8 mouse cellular contexts compared by ENCODE assay signal in the genomic region with DNA sequence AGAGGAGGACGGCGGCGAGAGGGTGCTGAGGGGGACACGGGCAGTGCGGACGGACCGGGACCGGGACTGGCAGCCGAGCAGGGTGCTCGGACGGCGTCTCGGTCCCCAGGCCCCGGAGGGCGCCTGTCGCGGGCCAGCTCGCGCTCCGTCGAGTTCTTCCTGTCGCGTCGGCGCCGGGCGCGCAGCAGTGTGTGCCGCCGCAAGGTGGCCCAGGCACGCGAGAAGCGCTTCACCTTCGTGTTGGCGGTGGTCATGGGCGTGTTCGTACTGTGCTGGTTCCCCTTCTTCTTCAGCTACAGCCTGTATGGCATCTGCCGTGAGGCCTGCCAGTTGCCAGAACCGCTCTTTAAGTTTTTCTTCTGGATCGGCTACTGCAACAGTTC. TPM values are rescaled to one million over a fixed set of nuclear protein-coding genes. Genes with fewer than 3 reads are reported as not detected.
DNase-seq lines count a peak whose midpoint lies in the region; ATAC-seq and TF ChIP-seq lines count a peak whose summit lies in the region.

No protein-coding gene starts in this region.

- peak; percentile 31 for TF ChIP-seq CTCF in hindbrain, postnatal 0 days (IDR thresholded peaks at IDR 0.05; ENCODE audit: low read depth)

- peaks cover 27% of the 10 kb centered on the region for H3K27me3 ChIP-seq in hindbrain, postnatal 0 days (ENCODE audit: insufficient read depth, low read length)
- peaks cover 62% of the 10 kb centered on the region for H3K27me3 ChIP-seq in neural tube, embryonic 14.5 days (ENCODE audit: control insufficient read depth, insufficient read depth, low read length)

- peak overlapping the region; percentile 85 for H3K4me2 ChIP-seq in hindbrain, postnatal 0 days (ENCODE audit: low read depth, low read length)
- H3K4me2 ChIP-seq in neural tube, embryonic 14.5 days (ENCODE audit: low read depth, low read length): peak overlapping the region; percentile 81

- no peak overlapping the region; the same call in 1 of the 2 replicates for H3K27ac ChIP-seq in hindbrain, postnatal 0 days
- H3K27ac ChIP-seq in neural tube, embryonic 14.5 days (ENCODE audit: low read depth, low read length): no peak overlapping the region

- H3K9ac ChIP-seq in hindbrain, postnatal 0 days (replicated peaks; ENCODE audit: low read length): no peak overlapping the region
- 0 out of 2 replicates have a peak overlapping the region, but pooled peaks have one; percentile 3 for H3K9ac ChIP-seq in neural tube, embryonic 14.5 days (replicated peaks; ENCODE audit: low read depth, low read length)

- H3K4me3 ChIP-seq in hindbrain, postnatal 0 days (ENCODE audit: low read length): peak overlapping the region; percentile 57
- peak overlapping the region; percentile 24; the same call in 1 of the 2 replicates for H3K4me3 ChIP-seq in neural tube, embryonic 14.5 days (ENCODE audit: low read depth, low read length)

- H3K36me3 ChIP-seq in hindbrain, postnatal 0 days (ENCODE audit: insufficient read depth, low read length): no peaks in the 10 kb centered on the region
- H3K36me3 ChIP-seq in neural tube, embryonic 14.5 days (ENCODE audit: control insufficient read depth, insufficient read depth, low read length): no peaks in the 10 kb centered on the region

- H3K9me3 ChIP-seq in hindbrain, postnatal 0 days (ENCODE audit: low read length): no peaks in the 10 kb centered on the region
- H3K9me3 ChIP-seq in neural tube, embryonic 14.5 days (ENCODE audit: control insufficient read depth, low read length): no peaks in the 10 kb centered on the region

- 0 out of 2 replicates have a peak, but pooled peaks have one; percentile 3 for ATAC-seq in hindbrain, postnatal 0 days
- no peak; the same call in 1 of the 2 replicates for ATAC-seq in neural tube, embryonic 14.5 days (ENCODE audit: low read depth)

- WGBS in hindbrain, postnatal 0 days: 7% methylated on average over 39 of the region's 40 CpGs
- WGBS in neural tube, embryonic 14.5 days: 7% methylated on average over 29 of the region's 40 CpGs

- no peaks in the 10 kb centered on the region for H3K4me1 ChIP-seq in hindbrain, postnatal 0 days (ENCODE audit: insufficient read depth, low read length)
- H3K4me1 ChIP-seq in neural tube, embryonic 14.5 days (ENCODE audit: control insufficient read depth, insufficient read depth, low read length): peaks cover 10% of the 10 kb centered on the region; the same call in 1 of the 2 replicates

- peak; percentile 24 for DNase-seq in embryo, embryonic 10 days (ENCODE audit: low spot score)
- no peak for DNase-seq in embryo, embryonic 10.5 days (ENCODE audit: low spot score)
- DNase-seq in retina, postnatal 1 day: peak; percentile 28
- DNase-seq in retina, embryonic 14.5 days (ENCODE audit: low spot score): no peak
- peak; percentile 31 for DNase-seq in hindbrain, postnatal 0 days (ENCODE audit: low spot score)
- no peak for DNase-seq in thymus, postnatal 14 days
- no peak for DNase-seq in spleen, postnatal 36 days (ENCODE audit: low spot score in 2 of 2)

RNA-seq across cellular contexts. Expression of a gene that starts 2.7 kb away (rescaled TPM):
- 33.1 and 33.6 TPM in 2 replicates for total RNA-seq in hindbrain, postnatal 0 days (2014; rRNA removed)
- polyA plus RNA-seq in hindbrain, postnatal 0 days (2015; fragmentation: Nextera tagmentation; extraction: Ambion mirVana): 1.8 and 2.3 TPM in 2 replicates
- polyA plus RNA-seq in neural tube, embryonic 14.5 days (2014; fragmentation: Nextera tagmentation; extraction: Ambion mirVana): 0.99 and 1.2 TPM in 2 replicates

Comparison
In these comparisons a context has a peak if more than half of its experiments do, and no peak if none do; other contexts are left out.
1. DNase-seq: peak in embryo, embryonic 10 days (single experiment), retina, postnatal 1 day (single experiment) and hindbrain, postnatal 0 days (single experiment); none in embryo, embryonic 10.5 days (single experiment), retina, embryonic 14.5 days (single experiment), thymus, postnatal 14 days (single experiment) and spleen, postnatal 36 days (0 of 2).